Mouse (Mus musculus): ENCODE results near the gene Tbx6. TPM values are rescaled to one million over a fixed set of nuclear protein-coding genes. Genes with fewer than 3 reads are reported as not detected.
A peak's percentile ranks its signal among the peaks of the same experiment; 100 is the strongest.

The Tbx6 gene
- polyA plus RNA-seq, 1 experiment: 13.7 TPM

- peak overlapping the region; percentile 97 for H3K27ac ChIP-seq (ENCODE audit: control insufficient read depth, insufficient read depth, low read depth, low read length, poor library complexity)
- 1% methylated on average over 40 of the region's 40 CpGs for WGBS
- no peak for TF ChIP-seq CTCF (IDR thresholded peaks at IDR 0.05; ENCODE audit: control insufficient read depth, insufficient read depth, low read length)
- no peak for TF ChIP-seq POLR2A (IDR thresholded peaks at IDR 0.05; ENCODE audit: borderline replicate concordance, control insufficient read depth, low read depth, low read length)
- H3K4me3 ChIP-seq (replicated peaks; ENCODE audit: control insufficient read depth, low read depth, low read length): peak overlapping the region; percentile 86
- peaks cover 2% of the 10 kb centered on the region; the same call in 1 of the 2 replicates for H3K4me1 ChIP-seq (ENCODE audit: control insufficient read depth, insufficient read depth, low read length)
These were observed 17.1 kb downstream of the Tbx6 start for GRCm38 (mm10) chr7:126798127-126799049.

- peak overlapping the region; percentile 97 for H3K27ac ChIP-seq (ENCODE audit: control insufficient read depth, insufficient read depth, low read depth, low read length, poor library complexity)
- TF ChIP-seq CTCF (IDR thresholded peaks at IDR 0.05; ENCODE audit: control insufficient read depth, insufficient read depth, low read length) (0 out of 2 replicates have a peak, but pooled peaks have one; percentile 2), POLR2A (IDR thresholded peaks at IDR 0.05; ENCODE audit: borderline replicate concordance, control insufficient read depth, low read depth, low read length) (peak; percentile 92)
- H3K4me1 ChIP-seq (ENCODE audit: control insufficient read depth, insufficient read depth, low read length): peaks cover 2% of the 10 kb centered on the region; the same call in 1 of the 2 replicates
- WGBS: under 1% methylated on average over 36 of the region's 36 CpGs
- peak overlapping the region; percentile 86 for H3K4me3 ChIP-seq (replicated peaks; ENCODE audit: control insufficient read depth, low read depth, low read length)
These were observed 17.8 kb downstream of the Tbx6 start for GRCm38 (mm10) chr7:126799050-126799467.

- TF ChIP-seq CTCF (IDR thresholded peaks at IDR 0.05; ENCODE audit: control insufficient read depth, insufficient read depth, low read length): 0 out of 2 replicates have a peak, but pooled peaks have one; percentile 33
- peak; percentile 76 for TF ChIP-seq POLR2A (IDR thresholded peaks at IDR 0.05; ENCODE audit: borderline replicate concordance, control insufficient read depth, low read depth, low read length)
- whole genome bisulfite sequencing: 5% methylated on average over 38 of the region's 38 CpGs
- Histone ChIP-seq H3K4me3 (replicated peaks; ENCODE audit: control insufficient read depth, low read depth, low read length) (peak overlapping the region; percentile 86), H3K4me1 (ENCODE audit: control insufficient read depth, insufficient read depth, low read length) (peaks cover 2% of the 10 kb centered on the region; the same call in 1 of the 2 replicates), H3K27ac (ENCODE audit: control insufficient read depth, insufficient read depth, low read depth, low read length, poor library complexity) (peak overlapping the region; percentile 95)
These were observed 18.4 kb downstream of the Tbx6 start for GRCm38 (mm10) chr7:126799468-126800268.

- H3K4me1 ChIP-seq (ENCODE audit: control insufficient read depth, insufficient read depth, low read length): peaks cover 2% of the 10 kb centered on the region; the same call in 1 of the 2 replicates
- no peak overlapping the region for H3K4me3 ChIP-seq (replicated peaks; ENCODE audit: control insufficient read depth, low read depth, low read length)
- WGBS: 69% methylated on average over 5 of the region's 5 CpGs
- TF ChIP-seq CTCF (IDR thresholded peaks at IDR 0.05; ENCODE audit: control insufficient read depth, insufficient read depth, low read length) (no peak), POLR2A (IDR thresholded peaks at IDR 0.05; ENCODE audit: borderline replicate concordance, control insufficient read depth, low read depth, low read length) (no peak)
- H3K27ac ChIP-seq (ENCODE audit: control insufficient read depth, insufficient read depth, low read depth, low read length, poor library complexity): peak overlapping the region; percentile 95
These were observed 19.2 kb downstream of the Tbx6 start for GRCm38 (mm10) chr7:126800269-126801056.

- H3K4me3 ChIP-seq (replicated peaks; ENCODE audit: control insufficient read depth, low read depth, low read length): no peak overlapping the region
- WGBS: 91% methylated on average over 16 of the region's 16 CpGs
- H3K4me1 ChIP-seq (ENCODE audit: control insufficient read depth, insufficient read depth, low read length): peaks cover 2% of the 10 kb centered on the region; the same call in 1 of the 2 replicates
- no peak for TF ChIP-seq POLR2A (IDR thresholded peaks at IDR 0.05; ENCODE audit: borderline replicate concordance, control insufficient read depth, low read depth, low read length)
- no peak for TF ChIP-seq CTCF (IDR thresholded peaks at IDR 0.05; ENCODE audit: control insufficient read depth, insufficient read depth, low read length)
- H3K27ac ChIP-seq (ENCODE audit: control insufficient read depth, insufficient read depth, low read depth, low read length, poor library complexity): no peak overlapping the region
These were observed 19.8 kb downstream of the Tbx6 start for GRCm38 (mm10) chr7:126801057-126801422.

GRCm38 (mm10) chr7:126802134-126802889, 21.0 kb downstream of the Tbx6 start:
- 83% methylated on average over 11 of the region's 11 CpGs for WGBS
- H3K4me1 ChIP-seq (ENCODE audit: control insufficient read depth, insufficient read depth, low read length): peaks cover 2% of the 10 kb centered on the region; the same call in 1 of the 2 replicates

GRCm38 (mm10) chr7:126803181-126803580, 21.9 kb downstream of the Tbx6 start:
- H3K27ac ChIP-seq (ENCODE audit: control insufficient read depth, insufficient read depth, low read depth, low read length, poor library complexity): no peak overlapping the region
- H3K4me1 ChIP-seq (ENCODE audit: control insufficient read depth, insufficient read depth, low read length): peaks cover 4% of the 10 kb centered on the region
- no peak overlapping the region for H3K4me3 ChIP-seq (replicated peaks; ENCODE audit: control insufficient read depth, low read depth, low read length)
- WGBS: 59% methylated on average over 6 of the region's 6 CpGs
- no peak for TF ChIP-seq CTCF (IDR thresholded peaks at IDR 0.05; ENCODE audit: control insufficient read depth, insufficient read depth, low read length)

More at GRCm38 (mm10) chr7:126802134-126802889, 21.0 kb downstream of the Tbx6 start:
- no peak overlapping the region for H3K27ac ChIP-seq (ENCODE audit: control insufficient read depth, insufficient read depth, low read depth, low read length, poor library complexity)
- H3K4me3 ChIP-seq (replicated peaks; ENCODE audit: control insufficient read depth, low read depth, low read length): no peak overlapping the region
- no peak for TF ChIP-seq CTCF (IDR thresholded peaks at IDR 0.05; ENCODE audit: control insufficient read depth, insufficient read depth, low read length)
- TF ChIP-seq POLR2A (IDR thresholded peaks at IDR 0.05; ENCODE audit: borderline replicate concordance, control insufficient read depth, low read depth, low read length): no peak

Data from bone marrow, adult 2 months (tissue).